Mouse (Mus musculus) myocyte (in vitro differentiated cells): ENCODE data around the gene Smpdl3b.

Experiments
- CEBPB ChIP-seq: IDR thresholded peaks from 2 replicates; pipeline ENCODE4 v1.6.1; 2011; ENCODE audit warnings: mild to moderate bottlenecking, moderate library complexity; ENCODE audit not compliant: poor library complexity, insufficient read depth, severe bottlenecking
- TCF12 ChIP-seq: IDR thresholded peaks from one replicate; pipeline ENCODE4 v1.6.1; 2011; ENCODE audit warnings: mild to moderate bottlenecking, control low read depth; ENCODE audit not compliant: poor library complexity, insufficient read depth, severe bottlenecking
- TCF3 ChIP-seq: IDR thresholded peaks from one replicate; pipeline ENCODE4 v1.6.1; 2011; ENCODE audit warnings: low read depth, control low read depth; ENCODE audit not compliant: insufficient read length

DNA sequence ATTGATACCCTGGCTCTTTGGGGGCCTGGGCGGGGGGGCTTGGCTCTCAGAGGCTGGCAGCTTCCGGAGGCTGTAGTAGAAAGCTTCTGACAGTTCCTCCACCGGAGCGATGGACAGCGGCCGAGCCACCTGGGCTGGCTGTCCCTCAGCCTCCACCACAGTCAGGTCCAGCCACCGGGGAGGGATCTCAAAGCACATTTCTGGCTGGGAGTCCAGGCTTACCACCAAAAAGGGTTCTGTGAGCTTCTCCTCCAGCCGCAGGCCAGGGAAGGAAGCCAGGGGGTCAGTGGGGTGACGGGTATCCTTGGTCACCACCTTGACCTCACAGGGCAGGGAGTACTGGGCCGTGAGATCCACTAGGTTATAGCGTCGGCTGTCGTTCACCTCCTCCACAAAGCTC lies 28.2 kb upstream of the Smpdl3b start:
- no peak for TF ChIP-seq TCF3
- TF ChIP-seq CEBPB, result no peak
- TF ChIP-seq TCF12, result no peak
